Mouse (Mus musculus) heart, postnatal 0 days (tissue): Measurements from ENCODE around the gene Camsap3. TPM values are rescaled to one million over a fixed set of nuclear protein-coding genes. Genes with fewer than 3 reads are reported as not detected.
"Not testable (repeated sequence)": the region's sequence is repeated elsewhere in the genome, so short reads cannot be mapped to it uniquely, and the experiment has no call there.

Experiments used
- ATAC-seq: fragments of 200-750 bp; cut with Nextera tagmentation; 2 replicates; pipeline ENCODE4 v1.8.0; 2017; ENCODE audit warnings: low read depth, moderate number of reproducible peaks, moderate library complexity; ENCODE audit not compliant: insufficient read depth
- DNase-seq: peaks from one replicate; pipeline ENCODE4 v3.0.0-alpha.2; 2016; ENCODE audit warnings: low spot score
- H3K27ac ChIP-seq: fragments of 300-500 bp; sonication (generic); 2 replicates; pipeline ENCODE4 v1.5.1; 2014; ENCODE audit warnings: low read depth, mild to moderate bottlenecking
- H3K27me3 ChIP-seq: fragments of 300-500 bp; sonication (generic); 2 replicates; pipeline ENCODE4 v1.6.1; 2014; ENCODE audit warnings: low read length, mixed read lengths; ENCODE audit not compliant: control insufficient read depth, insufficient read depth
- H3K36me3 ChIP-seq: fragments of 300-500 bp; sonication (generic); replicated peaks from 2 replicates; pipeline ENCODE4 v1.6.1; 2014; ENCODE audit warnings: low read length, mixed read lengths; ENCODE audit not compliant: control insufficient read depth, insufficient read depth
- H3K4me1 ChIP-seq: fragments of 300-500 bp; sonication (generic); 2 replicates; pipeline ENCODE4 v1.6.1; 2014; ENCODE audit warnings: antibody characterized with exemption; ENCODE audit not compliant: control insufficient read depth, insufficient read depth
- H3K4me2 ChIP-seq: fragments of 300-500 bp; sonication (generic); 2 replicates; pipeline ENCODE4 v1.6.1; 2014; ENCODE audit warnings: low read depth, mild to moderate bottlenecking, low read length, moderate library complexity
- H3K4me3 ChIP-seq: fragments of 300-500 bp; sonication (generic); 2 replicates; pipeline ENCODE4 v1.5.1; 2014; ENCODE audit warnings: low read depth, low read length
- H3K9ac ChIP-seq: fragments of 300-500 bp; sonication (generic); replicated peaks from 2 replicates; pipeline ENCODE4 v1.6.1; 2014; ENCODE audit warnings: low read depth, low read length, mixed read lengths
- H3K9me3 ChIP-seq: fragments of 300-500 bp; sonication (generic); replicated peaks from 2 replicates; pipeline ENCODE4 v1.6.1; 2016; ENCODE audit warnings: low read length; ENCODE audit not compliant: control insufficient read depth
- CTCF ChIP-seq: IDR thresholded peaks from 2 replicates; pipeline ENCODE4 v1.5.1; 2016; ENCODE audit warnings: antibody characterized with exemption, control low read depth, low read depth
- EP300 ChIP-seq: IDR thresholded peaks from 2 replicates; pipeline ENCODE4 v1.6.1; 2016; ENCODE audit warnings: antibody characterized with exemption, low read depth
- WGBS: fragments of 180-500 bp; shearing (Covaris S2); extraction: QIAGEN DNeasy Blood & Tissue Kit; methylation state at CpG from one replicate; pipeline ENCODE4 v1.1.7; 2014; 5-methylcytosine and 5-hydroxymethylcytosine counted together
- polyA plus RNA-seq: library from polyadenylated mRNA; unstranded; fragments of >200 nt; fragmentation: Nextera tagmentation; extraction: Ambion mirVana; gene quantifications from 2 replicates; pipeline ENCODE4 v1.2.1, GENCODE M21; 2015
- total RNA-seq: library from RNA; depleted of rRNA; stranded (reverse); fragments of >200 nt; gene quantifications from 2 replicates; pipeline ENCODE4 v1.2.3, GENCODE M21; 2014; ENCODE audit warnings: low replicate concordance

Camsap3 gene
- total and polyA plus RNA-seq, 2 experiments from 2014 or later: 0.33 to 7.9 TPM

DNA sequence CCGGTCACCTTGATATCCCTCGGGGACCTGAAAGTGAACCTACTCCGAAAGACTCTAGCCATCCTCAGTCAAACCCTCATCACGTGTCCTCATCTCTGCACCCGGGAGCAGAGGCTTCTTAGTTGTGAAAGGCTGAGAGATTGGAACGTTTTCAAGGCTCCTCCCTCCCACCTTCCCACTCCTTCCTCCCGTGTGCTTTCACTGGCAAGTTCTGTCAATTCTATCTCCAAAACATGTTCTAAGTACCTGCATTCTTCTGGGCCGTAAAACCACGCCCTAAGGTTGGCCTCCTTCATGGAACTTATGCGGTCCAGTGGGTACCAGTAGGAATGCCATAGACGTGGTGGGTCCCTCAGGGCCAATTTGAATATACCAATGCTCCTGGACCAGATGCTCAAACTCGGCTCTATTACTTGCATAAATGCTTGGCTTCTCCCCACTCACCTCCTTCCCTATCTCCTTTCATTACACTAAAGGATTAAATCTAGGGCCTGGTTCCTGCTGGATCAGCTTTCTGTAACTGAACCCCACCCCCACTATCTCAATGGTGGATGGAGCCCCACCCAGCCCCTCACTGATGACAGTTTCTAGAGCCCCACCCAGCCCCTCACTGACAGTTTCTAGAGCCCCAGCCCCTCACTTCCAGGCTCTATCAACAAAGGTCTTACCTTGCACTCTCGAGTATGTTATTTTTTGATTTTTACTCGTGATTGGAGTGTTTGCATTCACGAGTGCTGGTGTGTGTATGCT is 10.7 kb upstream of the Camsap3 start:
- Histone ChIP-seq H3K4me3 (no peak overlapping the region), H3K4me1 (no peaks in the 10 kb centered on the region), H3K27ac (no peak overlapping the region), H3K9ac (no peak overlapping the region), H3K27me3 (no peaks in the 10 kb centered on the region), H3K4me2 (no peak overlapping the region), H3K9me3 (no peaks in the 10 kb centered on the region), H3K36me3 (no peaks in the 10 kb centered on the region)
- WGBS: 66% methylated on average over 15 of the region's 15 CpGs
- TF ChIP-seq EP300 (no peak), CTCF (no peak)
- ATAC-seq (no peak), DNase-seq (no peak)

DNA sequence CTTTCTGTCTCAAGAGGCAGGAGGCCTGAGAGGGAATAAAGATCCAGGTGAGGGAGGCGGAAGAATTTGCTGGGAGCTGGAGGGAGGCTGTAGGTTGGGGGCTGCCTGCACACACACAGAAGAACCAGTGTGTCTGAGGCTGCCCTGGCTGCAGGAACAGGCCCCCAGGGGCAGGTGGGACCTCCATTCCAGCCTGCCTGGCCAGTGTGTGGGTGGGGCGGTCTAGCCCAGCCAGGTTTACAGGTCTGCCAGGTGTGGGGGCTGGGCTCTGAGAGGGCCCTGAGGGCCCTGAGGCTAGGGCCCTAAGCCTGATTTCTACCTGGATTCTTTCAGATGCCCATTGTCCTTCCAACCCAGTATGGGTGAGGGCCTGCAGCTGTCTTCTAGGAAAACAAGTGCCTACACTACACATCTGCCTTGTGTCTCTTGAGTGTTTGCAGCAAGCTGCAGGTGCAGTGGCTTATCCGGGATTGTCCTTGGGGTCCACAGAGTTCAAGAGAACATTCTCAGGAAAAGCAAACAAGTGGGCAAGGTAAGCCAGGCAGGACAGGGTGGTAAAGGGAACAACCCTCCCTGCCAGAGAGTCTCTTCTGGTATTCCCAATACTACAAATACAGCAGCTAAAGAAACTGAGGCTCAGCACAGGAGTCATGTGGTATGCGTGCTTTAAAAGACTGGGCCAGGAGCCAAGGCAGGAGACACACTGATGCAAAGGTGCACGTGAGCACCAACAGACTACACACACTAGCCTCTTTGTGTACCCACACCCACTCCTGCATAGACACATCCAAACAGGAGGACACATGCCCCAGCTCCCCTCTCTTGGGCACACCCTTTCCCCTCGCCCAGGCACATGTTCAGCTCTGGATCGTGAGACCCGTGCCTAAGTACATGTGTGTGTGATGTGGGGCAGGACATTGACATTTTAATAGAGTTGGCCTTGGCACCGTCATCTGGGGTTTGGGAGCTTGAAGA is 7.4 kb upstream of the Camsap3 start:
- no peak overlapping the region for H3K9ac ChIP-seq
- H3K9me3 ChIP-seq: no peaks in the 10 kb centered on the region
- H3K27me3 ChIP-seq: no peaks in the 10 kb centered on the region
- no peak overlapping the region for H3K27ac ChIP-seq
- H3K4me2 ChIP-seq: no peak overlapping the region
- TF ChIP-seq EP300: no peak
- TF ChIP-seq CTCF: no peak
- no peaks in the 10 kb centered on the region for H3K36me3 ChIP-seq
- ATAC-seq (no peak), DNase-seq (no peak)
- H3K4me1 ChIP-seq: no peaks in the 10 kb centered on the region
- no peak overlapping the region for H3K4me3 ChIP-seq
- WGBS: 76% methylated on average over 9 of the region's 9 CpGs

DNA sequence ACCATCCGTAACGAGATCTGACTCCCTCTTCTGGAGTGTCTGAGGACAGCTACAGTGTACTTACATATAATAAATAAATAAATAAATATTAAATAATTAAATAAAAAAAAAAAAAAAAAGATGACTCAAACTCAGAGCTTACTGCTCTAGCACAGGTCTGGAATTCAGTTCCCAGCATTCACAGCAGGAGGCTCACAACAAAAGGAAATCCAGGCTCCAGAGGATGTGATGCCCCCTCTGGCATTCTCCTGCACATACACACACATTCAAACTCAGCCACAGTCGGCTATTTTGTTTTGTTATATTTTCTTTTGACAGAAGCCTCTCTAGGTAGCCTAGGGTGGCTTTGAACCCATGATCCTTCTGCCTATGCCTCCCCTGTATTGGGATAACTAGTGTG is 5.1 kb upstream of the Camsap3 start:
- H3K4me3 ChIP-seq, DNase-seq, H3K9me3 ChIP-seq, H3K4me2 ChIP-seq, H3K4me1 ChIP-seq, H3K27me3 ChIP-seq, ATAC-seq, H3K36me3 ChIP-seq, H3K27ac ChIP-seq, H3K9ac ChIP-seq: not testable (repeated sequence)
- 85% methylated on average over 1 of the region's 3 CpGs for WGBS

DNA sequence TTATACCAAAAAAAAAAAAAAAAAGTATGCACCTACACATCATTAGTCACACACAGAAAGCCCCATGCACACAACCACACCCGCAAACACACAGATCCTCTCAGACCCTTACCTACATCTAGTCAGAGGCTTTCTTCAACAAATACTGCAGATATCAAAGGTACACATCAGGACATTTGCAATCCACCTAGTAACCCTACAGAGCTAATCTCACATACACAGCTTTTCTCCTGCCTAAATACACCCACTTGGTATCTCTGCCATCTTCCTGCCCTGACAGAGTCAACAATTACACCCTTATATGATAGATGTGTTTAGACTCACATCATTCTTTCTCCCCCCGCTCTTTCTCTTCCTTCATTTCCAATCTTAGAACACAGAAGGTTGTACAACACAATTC is 641 bp upstream of the Camsap3 start:
- H3K9me3 ChIP-seq: no peaks in the 10 kb centered on the region
- H3K9ac ChIP-seq: no peak overlapping the region
- H3K27me3 ChIP-seq: peaks cover 18% of the 10 kb centered on the region; the same call in 1 of the 2 replicates
- WGBS: 93% methylated on average over 2 of the region's 2 CpGs
- TF ChIP-seq CTCF (no peak), EP300 (no peak)
- H3K36me3 ChIP-seq: no peaks in the 10 kb centered on the region
- no peak overlapping the region for H3K27ac ChIP-seq
- ATAC-seq (no peak), DNase-seq (no peak)
- no peak overlapping the region for H3K4me2 ChIP-seq
- H3K4me1 ChIP-seq: peaks cover 5% of the 10 kb centered on the region; the same call in 1 of the 2 replicates
- no peak overlapping the region for H3K4me3 ChIP-seq

DNA sequence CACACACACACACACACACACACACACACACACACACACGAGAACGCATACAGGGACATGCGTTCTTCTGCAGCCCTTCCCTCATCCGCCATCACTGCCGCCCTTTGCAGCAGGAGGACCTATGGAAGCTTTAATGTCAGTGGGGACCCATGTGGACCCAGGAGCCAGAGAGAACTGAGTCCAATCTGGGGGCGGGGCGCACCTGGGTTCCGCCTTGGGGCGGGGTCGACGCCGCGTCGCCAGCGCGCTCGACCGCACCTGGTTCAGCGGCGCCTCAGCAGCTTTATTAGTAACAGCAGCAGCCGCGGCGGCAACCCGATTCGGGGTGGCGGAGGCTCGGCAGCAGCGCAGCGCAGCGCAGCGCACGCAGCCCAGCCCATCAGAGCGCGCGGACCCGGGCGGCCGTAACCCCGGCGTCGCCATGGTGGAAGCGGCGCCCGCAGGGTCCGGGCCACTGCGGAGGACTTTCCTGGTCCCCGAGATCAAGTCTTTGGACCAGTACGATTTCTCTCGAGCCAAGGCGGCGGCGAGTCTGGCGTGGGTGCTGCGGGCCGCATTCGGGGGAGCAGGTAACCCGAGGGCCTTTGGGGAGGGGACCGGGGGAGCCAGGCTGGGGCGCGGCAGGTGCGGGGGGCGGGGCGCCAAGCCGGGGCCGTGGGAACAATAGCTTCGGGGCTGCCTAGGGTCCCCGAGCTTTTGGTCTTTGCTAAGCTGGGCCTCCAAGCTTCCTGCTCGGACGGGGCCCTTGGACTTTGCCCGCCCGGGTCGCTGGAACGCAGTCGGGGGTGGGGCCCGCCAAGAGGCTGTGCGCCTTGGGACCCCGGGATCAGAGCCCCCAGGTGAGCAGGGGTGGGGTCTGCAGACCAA is 531 bp downstream of the Camsap3 start:
- peak overlapping the region; percentile 53 for H3K9ac ChIP-seq
- no peak overlapping the region for H3K27ac ChIP-seq
- H3K36me3 ChIP-seq: no peaks in the 10 kb centered on the region
- WGBS: under 1% methylated on average over 77 of the region's 77 CpGs
- DNase-seq: peak; percentile 13
- H3K9me3 ChIP-seq: no peaks in the 10 kb centered on the region
- TF ChIP-seq CTCF: no peak
- no peak for TF ChIP-seq EP300
- H3K4me3 ChIP-seq: peak overlapping the region; percentile 71
- H3K27me3 ChIP-seq: peaks cover 18% of the 10 kb centered on the region; the same call in 1 of the 2 replicates
- peaks cover 5% of the 10 kb centered on the region; the same call in 1 of the 2 replicates for H3K4me1 ChIP-seq
- H3K4me2 ChIP-seq: peak overlapping the region; percentile 100
- peak; percentile 66; the same call in 1 of the 2 replicates for ATAC-seq
